15 mouse cellular contexts compared by ENCODE assay signal in the genomic region with DNA sequence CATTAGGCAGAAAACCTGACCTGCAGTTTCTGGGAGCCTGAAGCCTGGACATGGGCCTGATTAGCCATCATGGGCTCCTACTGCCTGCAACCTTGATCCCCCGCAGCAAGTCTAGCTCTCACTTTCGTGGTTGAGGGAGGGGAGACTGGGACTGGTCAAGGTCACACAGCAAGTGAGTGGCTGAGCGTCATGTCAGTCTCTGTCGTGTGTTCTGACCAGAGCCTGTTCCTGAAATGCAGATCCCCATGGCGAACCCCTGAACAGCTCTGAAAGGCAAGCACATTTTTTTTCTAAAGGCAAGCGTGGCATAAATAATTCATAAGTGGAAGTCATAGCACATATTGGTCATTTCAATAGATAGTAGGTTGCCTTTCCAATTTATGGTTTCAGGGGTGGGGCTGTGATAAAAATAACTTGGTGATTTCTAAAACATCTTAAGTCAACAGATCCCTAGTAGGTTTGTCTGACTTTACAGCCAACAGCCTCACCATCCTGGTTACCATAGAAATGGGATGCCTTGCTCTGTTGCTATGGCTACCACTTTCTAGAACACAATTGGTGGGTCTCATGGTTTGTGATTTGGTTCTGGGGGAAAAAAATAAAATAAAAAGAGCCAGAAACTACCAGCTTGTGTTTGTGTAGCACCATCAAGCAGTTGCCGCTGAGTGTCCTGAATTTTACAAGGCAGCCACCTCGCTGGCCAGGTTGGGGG. TPM values are rescaled to one million over a fixed set of nuclear protein-coding genes. Genes with fewer than 3 reads are reported as not detected.
DNase-seq lines count a peak whose midpoint lies in the region; ATAC-seq and TF ChIP-seq lines count a peak whose summit lies in the region.
"Had no signal": no experiment of that assay in that cellular context is flagged by ENCODE, and none has a peak within 500 bp of the region (broad histone marks: within the 10 kb centered on the region; RNA-seq: fewer than 3 reads in every experiment).

No protein-coding gene starts in this region.

- TF ChIP-seq EP300 in stomach, postnatal 0 days (optimal IDR thresholded peaks at IDR 0.05), result no peak

- no peaks in the 10 kb centered on the region for H3K27me3 ChIP-seq in cerebellum, adult 2 months (ENCODE audit: control insufficient read depth, insufficient read depth, low read length)
- no peaks in the 10 kb centered on the region for H3K27me3 ChIP-seq in forebrain, embryonic 16.5 days (replicated peaks; ENCODE audit: control insufficient read depth, insufficient read depth, low read length)
- H3K27me3 ChIP-seq in midbrain, embryonic 11.5 days (ENCODE audit: control insufficient read depth, insufficient read depth, low read length), result no peaks in the 10 kb centered on the region
- no peaks in the 10 kb centered on the region for H3K27me3 ChIP-seq in stomach, postnatal 0 days (ENCODE audit: control insufficient read depth, insufficient read depth, low read length)

- 17% methylated on average over 8 of the region's 8 CpGs for WGBS in cerebellum, adult 2 months
- 42% methylated on average over 8 of the region's 8 CpGs for WGBS in forebrain, embryonic 16.5 days
- 37% methylated on average over 8 of the region's 8 CpGs for WGBS in midbrain, embryonic 11.5 days
- whole genome bisulfite sequencing in stomach, postnatal 0 days, result 82% methylated on average over 8 of the region's 8 CpGs

- H3K9me3 ChIP-seq in forebrain, embryonic 16.5 days (ENCODE audit: control insufficient read depth, low read length), result no peaks in the 10 kb centered on the region
- H3K9me3 ChIP-seq in midbrain, embryonic 11.5 days (ENCODE audit: control insufficient read depth, low read length), result no peaks in the 10 kb centered on the region
- H3K9me3 ChIP-seq in stomach, postnatal 0 days (ENCODE audit: control insufficient read depth, low read length), result no peaks in the 10 kb centered on the region
- H3K9me3 ChIP-seq: G1E had no signal

- no peaks in the 10 kb centered on the region for H3K36me3 ChIP-seq in forebrain, embryonic 16.5 days (ENCODE audit: control insufficient read depth, insufficient read depth)
- no peaks in the 10 kb centered on the region for H3K36me3 ChIP-seq in midbrain, embryonic 11.5 days (ENCODE audit: control insufficient read depth, insufficient read depth, low read length)
- H3K36me3 ChIP-seq in stomach, postnatal 0 days (ENCODE audit: control insufficient read depth, insufficient read depth, low read length), result no peaks in the 10 kb centered on the region
- H3K36me3 ChIP-seq: G1E had no signal

- H3K4me1 ChIP-seq in cerebellum, adult 2 months (ENCODE audit: control insufficient read depth, insufficient read depth, low read length), result peaks cover 87% of the 10 kb centered on the region
- peaks cover 37% of the 10 kb centered on the region for H3K4me1 ChIP-seq in forebrain, embryonic 16.5 days (replicated peaks; ENCODE audit: control insufficient read depth, insufficient read depth, low read length)
- peaks cover 20% of the 10 kb centered on the region for H3K4me1 ChIP-seq in midbrain, embryonic 11.5 days (ENCODE audit: control insufficient read depth, insufficient read depth, low read length)
- H3K4me1 ChIP-seq in stomach, postnatal 0 days (replicated peaks; ENCODE audit: control insufficient read depth, insufficient read depth), result no peaks in the 10 kb centered on the region

- H3K27ac ChIP-seq in cerebellum, adult 2 months (ENCODE audit: insufficient read depth, low read length), result peak overlapping the region; percentile 66
- H3K27ac ChIP-seq in forebrain, embryonic 16.5 days (ENCODE audit: low read length), result peak overlapping the region; percentile 86
- H3K27ac ChIP-seq in midbrain, embryonic 11.5 days (ENCODE audit: low read depth, low read length), result peak overlapping the region; percentile 41
- no peak overlapping the region for H3K27ac ChIP-seq in stomach, postnatal 0 days (replicated peaks)

- H3K4me2 ChIP-seq in forebrain, embryonic 16.5 days (ENCODE audit: low read length), result peak overlapping the region; percentile 42
- H3K4me2 ChIP-seq in midbrain, embryonic 11.5 days, result peak overlapping the region; percentile 26; the same call in 1 of the 2 replicates
- no peak overlapping the region for H3K4me2 ChIP-seq in stomach, postnatal 0 days (replicated peaks; ENCODE audit: low read depth)
- H3K4me2 ChIP-seq: heart, embryonic 11.5 days; lung, embryonic 14.5 days had no signal

- peak overlapping the region; percentile 21 for H3K4me3 ChIP-seq in cerebellum, adult 2 months (replicated peaks; ENCODE audit: insufficient read depth, low read depth, low read length)
- H3K4me3 ChIP-seq in forebrain, embryonic 16.5 days (replicated peaks; ENCODE audit: low read length), result 0 out of 2 replicates have a peak overlapping the region, but pooled peaks have one; percentile 13
- H3K4me3 ChIP-seq in midbrain, embryonic 11.5 days (ENCODE audit: low read depth, low read length), result no peak overlapping the region
- no peak overlapping the region for H3K4me3 ChIP-seq in stomach, postnatal 0 days (ENCODE audit: low read depth, low read length)
- H3K4me3 ChIP-seq: myocyte had no signal

- DNase-seq in cerebellum, adult 2 months, result no peak
- DNase-seq in cerebellum, postnatal 10 days, result no peak
- DNase-seq in R1 (ENCODE audit: low read depth, low spot score), result peak; percentile 40
- DNase-seq in midbrain, embryonic 11.5 days (ENCODE audit: low spot score, missing footprints), result peak; percentile 96
- DNase-seq in kidney, adult 8-10 months, result no peak
- no peak for DNase-seq in stomach, postnatal 0 days (ENCODE audit: low spot score)
- no peak for DNase-seq in gastrocnemius, postnatal 36 days

- no peak for TF ChIP-seq CTCF in cerebellum, adult 2 months (IDR thresholded peaks at IDR 0.05; ENCODE audit: borderline replicate concordance, insufficient read depth, low read depth, low read length)
- TF ChIP-seq CTCF in stomach, postnatal 0 days (IDR thresholded peaks at IDR 0.05; ENCODE audit: low read depth), result no peak

- peak; percentile 85 for ATAC-seq in forebrain, embryonic 16.5 days
- peak; percentile 75 for ATAC-seq in midbrain, embryonic 11.5 days (ENCODE audit: low FRiP score)
- no peak for ATAC-seq in stomach, postnatal 0 days (ENCODE audit: low FRiP score, low TSS enrichment)
- ATAC-seq: inflammation-experienced regulatory T-cells, adult 6 months had no signal

- H3K9ac ChIP-seq in forebrain, embryonic 16.5 days (replicated peaks; ENCODE audit: low read depth, low read length), result no peak overlapping the region
- 0 out of 2 replicates have a peak overlapping the region, but pooled peaks have one; percentile 1 for H3K9ac ChIP-seq in midbrain, embryonic 11.5 days (ENCODE audit: low read length)
- no peak overlapping the region for H3K9ac ChIP-seq in stomach, postnatal 0 days (ENCODE audit: low read length)
- H3K9ac ChIP-seq: lung, embryonic 14.5 days had no signal

- intact Hi-C loops in gastrocnemius, postnatal 36 days (cut with DNase I), result loop anchor here (2.0 to 10.0 kb wide), 2 partner anchors 25 to 113 kb away; partner anchors contain the start of gene Kcnc1

- TF ChIP-seq POLR2A in cerebellum, adult 2 months (IDR thresholded peaks at IDR 0.05; ENCODE audit: borderline replicate concordance, insufficient read depth, low read length), result no peak

RNA-seq across cellular contexts. Expression of gene Kcnc1, which starts 25.9 kb away (rescaled TPM):
- 325 and 338 TPM in 2 replicates for polyA plus RNA-seq in cerebellum, adult 2 months (2012; rRNA removed)
- polyA plus RNA-seq in forebrain, embryonic 16.5 days (2015; fragmentation: Nextera tagmentation; extraction: Ambion mirVana), result 7.6 and 8.4 TPM in 2 replicates
- 1.4 and 1.8 TPM in 2 replicates for polyA plus RNA-seq in midbrain, embryonic 11.5 days (2014; fragmentation: Nextera tagmentation; extraction: Ambion mirVana)
- 0.18 TPM in 2 replicates for polyA plus RNA-seq in stomach, postnatal 0 days (2015; fragmentation: Nextera tagmentation; extraction: Ambion mirVana)
- total RNA-seq in gastrocnemius, postnatal 36 days (2021), result 10 to 100 TPM; 51.6 to 54.2 TPM
- polyA plus RNA-seq: G1E had no signal

RNA-seq across cellular contexts. Expression of gene Myod1, which starts 45.9 kb away (rescaled TPM):
- 0.08 TPM in 1 of 2 replicates, not detected in the other for polyA plus RNA-seq in cerebellum, adult 2 months (2012; rRNA removed)
- polyA plus RNA-seq in forebrain, embryonic 16.5 days (2015; fragmentation: Nextera tagmentation; extraction: Ambion mirVana), result 0.14 TPM in 1 of 2 replicates, not detected in the other
- polyA plus RNA-seq in midbrain, embryonic 11.5 days (2014; fragmentation: Nextera tagmentation; extraction: Ambion mirVana), result 0.11 TPM in 1 of 2 replicates, not detected in the other
- polyA plus RNA-seq in stomach, postnatal 0 days (2015; fragmentation: Nextera tagmentation; extraction: Ambion mirVana), result 0.50 and 0.79 TPM in 2 replicates
- 10 to 100 TPM; 12.6 to 19.8 TPM for total RNA-seq in gastrocnemius, postnatal 36 days (2021)
- total RNA-seq: adrenal gland, adult 2 months; left cerebral cortex, postnatal 10 days had no signal
- polyA plus RNA-seq: adrenal gland, adult 2 months; G1E; inflammation-experienced regulatory T-cells, adult 6 months had no signal

Comparison
In these comparisons a context has a peak if more than half of its experiments do, and no peak if none do; other contexts are left out.
1. DNase-seq: peak in R1 (single experiment) and midbrain, embryonic 11.5 days (single experiment); none in cerebellum, adult 2 months (0 of 2), cerebellum, postnatal 10 days (0 of 2), kidney, adult 8-10 months (0 of 2), stomach, postnatal 0 days (single experiment) and gastrocnemius, postnatal 36 days (0 of 2).
2. H3K4me3 ChIP-seq: peak in cerebellum, adult 2 months (single experiment) and forebrain, embryonic 16.5 days (single experiment); none in midbrain, embryonic 11.5 days (single experiment) and stomach, postnatal 0 days (single experiment).
3. RNA of gene Kcnc1, which starts 25.9 kb away (polyA plus RNA-seq): 325 to 338 TPM in cerebellum, adult 2 months; 7.6 to 8.4 TPM in forebrain, embryonic 16.5 days, 1.4 to 1.8 TPM in midbrain, embryonic 11.5 days and 0.18 TPM in stomach, postnatal 0 days; every median in the first group is over 10 times any median in the second.